Mouse (Mus musculus): ENCODE measurements around the gene Ch25h.

- TF ChIP-seq POLR2A (IDR thresholded peaks at IDR 0.05; ENCODE audit: borderline replicate concordance, extremely low read depth, insufficient read depth, insufficient read length, poor library complexity, severe bottlenecking), result no peak
- no peak for TF ChIP-seq CTCF (IDR thresholded peaks at IDR 0.05; ENCODE audit: borderline replicate concordance, extremely low read depth, insufficient read depth, insufficient read length)
These were observed 26.1 kb downstream of the Ch25h start for GRCm38 (mm10) chr19:34448851-34449250.

All from brain, embryonic 14.5 days (tissue).